Mouse (Mus musculus) frontal cortex, postnatal 36 days (tissue): Measurements from ENCODE around the gene Zfp367.

Source experiments
- DNase-seq, 2 experiments: peaks; one replicate each; pipeline ENCODE4 v3.0.0; 2022; ENCODE audit warnings: low spot score in 2 of 2

Gene Zfp367

GRCm38 (mm10) chr13:64154651-64155050 lies 1.6 kb upstream of the Zfp367 start:
- no peak for DNase-seq

- no peak for DNase-seq
These were observed 807 bp upstream of the Zfp367 start for GRCm38 (mm10) chr13:64153751-64154267.

GRCm38 (mm10) chr13:64152671-64153082 lies 325 bp downstream of the Zfp367 start:
- DNase-seq, result peak; percentile 46 to 66

GRCm38 (mm10) chr13:64152241-64152669 lies 747 bp downstream of the Zfp367 start:
- DNase-seq, result peak; percentile 68 to 80

- no peak for DNase-seq
These were observed 2.9 kb downstream of the Zfp367 start for GRCm38 (mm10) chr13:64150121-64150520.

GRCm38 (mm10) chr13:64129616-64130375 lies 23.2 kb downstream of the Zfp367 start:
- DNase-seq, result peak in 1 of 2 experiments; percentile 19

- DNase-seq, result no peak
These were observed 24.0 kb downstream of the Zfp367 start, which contains the start of gene Slc35d2 for GRCm38 (mm10) chr13:64128858-64129615. TSS of gene Slc35d2 (minus strand) at chr13:64129368.

- DNase-seq, result no peak
These were observed 26.7 kb downstream of the Zfp367 start for GRCm38 (mm10) chr13:64126316-64126715.

- no peak for DNase-seq
These were observed 28.1 kb downstream of the Zfp367 start for GRCm38 (mm10) chr13:64124886-64125285.

- no peak for DNase-seq
These were observed 29.4 kb downstream of the Zfp367 start for GRCm38 (mm10) chr13:64123491-64124188.

- DNase-seq, result no peak
These were observed 32.2 kb downstream of the Zfp367 start for GRCm38 (mm10) chr13:64120760-64121159.

- no peak for DNase-seq
These were observed 35.6 kb downstream of the Zfp367 start for GRCm38 (mm10) chr13:64117442-64117841.

- DNase-seq, result no peak
These were observed 42.6 kb downstream of the Zfp367 start for GRCm38 (mm10) chr13:64110421-64110820.

GRCm38 (mm10) chr13:64108381-64108850 lies 44.6 kb downstream of the Zfp367 start:
- DNase-seq, result no peak

GRCm38 (mm10) chr13:64107535-64107934 lies 45.5 kb downstream of the Zfp367 start:
- DNase-seq, result no peak

- DNase-seq, result no peak
These were observed 45.9 kb downstream of the Zfp367 start for GRCm38 (mm10) chr13:64107105-64107504.

GRCm38 (mm10) chr13:64105690-64106089 lies 47.3 kb downstream of the Zfp367 start:
- DNase-seq, result no peak

- DNase-seq, result peak; percentile 9 to 44
These were observed 52.8 kb downstream of the Zfp367 start for GRCm38 (mm10) chr13:64100186-64100585.

GRCm38 (mm10) chr13:64098992-64099391 lies 54.0 kb downstream of the Zfp367 start:
- peak in 1 of 2 experiments; percentile 6 for DNase-seq

- peak; percentile 72 to 82 for DNase-seq
These were observed 59.7 kb downstream of the Zfp367 start for GRCm38 (mm10) chr13:64093341-64093740.

- DNase-seq, result no peak
These were observed 60.2 kb downstream of the Zfp367 start for GRCm38 (mm10) chr13:64092752-64093151.

- DNase-seq, result no peak
These were observed 60.9 kb downstream of the Zfp367 start for GRCm38 (mm10) chr13:64092141-64092540.
